Mouse (Mus musculus) urinary bladder, postnatal 10 days (tissue): ENCODE data around the gene Sdr39u1.

Experiments used
- DNase-seq: peaks from one replicate; pipeline ENCODE4 v3.0.0; 2022; ENCODE audit warnings: low spot score

The Sdr39u1 gene

DNA sequence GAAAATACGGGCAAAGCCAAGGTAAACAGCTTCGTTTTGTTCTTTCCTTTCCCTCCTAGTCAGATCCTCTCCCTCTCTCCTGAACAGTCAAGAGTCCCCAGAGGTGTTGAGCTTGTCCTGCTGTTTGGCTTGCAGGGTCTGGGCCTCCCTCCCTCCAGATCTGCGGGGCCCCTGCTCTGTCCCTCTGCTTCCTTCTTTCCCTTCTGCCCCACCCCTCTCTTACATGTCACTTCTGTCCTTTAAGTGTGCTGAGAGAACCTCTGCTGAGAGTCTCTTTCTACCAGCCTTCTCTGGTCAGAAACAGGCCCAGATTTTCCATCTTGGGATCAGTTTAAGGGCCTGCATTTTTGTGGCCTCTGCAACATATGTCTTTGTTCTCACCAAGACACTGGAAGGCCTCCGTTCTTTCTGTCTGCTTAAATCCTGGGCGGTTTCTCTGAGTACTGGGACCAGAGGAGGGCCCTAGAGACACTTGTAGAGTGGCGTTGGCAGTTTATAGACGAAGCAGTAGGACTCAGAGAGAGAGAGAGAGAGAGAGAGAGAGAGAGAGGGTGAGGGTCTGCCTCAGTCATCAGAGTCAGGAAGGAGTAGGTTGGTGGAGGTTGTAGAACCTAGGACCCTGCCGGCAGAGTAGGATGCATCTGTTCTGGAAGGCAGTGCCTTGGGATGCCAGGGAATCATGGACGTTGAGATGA lies 45.5 kb downstream of the Sdr39u1 start:
- DNase-seq: no peak

GRCm38 (mm10) chr14:55853621-55854285 lies 46.3 kb downstream of the Sdr39u1 start, which contains the start of gene Nynrin:
TSS of gene Nynrin (plus strand) at chr14:55854010.
- DNase-seq: no peak

DNA sequence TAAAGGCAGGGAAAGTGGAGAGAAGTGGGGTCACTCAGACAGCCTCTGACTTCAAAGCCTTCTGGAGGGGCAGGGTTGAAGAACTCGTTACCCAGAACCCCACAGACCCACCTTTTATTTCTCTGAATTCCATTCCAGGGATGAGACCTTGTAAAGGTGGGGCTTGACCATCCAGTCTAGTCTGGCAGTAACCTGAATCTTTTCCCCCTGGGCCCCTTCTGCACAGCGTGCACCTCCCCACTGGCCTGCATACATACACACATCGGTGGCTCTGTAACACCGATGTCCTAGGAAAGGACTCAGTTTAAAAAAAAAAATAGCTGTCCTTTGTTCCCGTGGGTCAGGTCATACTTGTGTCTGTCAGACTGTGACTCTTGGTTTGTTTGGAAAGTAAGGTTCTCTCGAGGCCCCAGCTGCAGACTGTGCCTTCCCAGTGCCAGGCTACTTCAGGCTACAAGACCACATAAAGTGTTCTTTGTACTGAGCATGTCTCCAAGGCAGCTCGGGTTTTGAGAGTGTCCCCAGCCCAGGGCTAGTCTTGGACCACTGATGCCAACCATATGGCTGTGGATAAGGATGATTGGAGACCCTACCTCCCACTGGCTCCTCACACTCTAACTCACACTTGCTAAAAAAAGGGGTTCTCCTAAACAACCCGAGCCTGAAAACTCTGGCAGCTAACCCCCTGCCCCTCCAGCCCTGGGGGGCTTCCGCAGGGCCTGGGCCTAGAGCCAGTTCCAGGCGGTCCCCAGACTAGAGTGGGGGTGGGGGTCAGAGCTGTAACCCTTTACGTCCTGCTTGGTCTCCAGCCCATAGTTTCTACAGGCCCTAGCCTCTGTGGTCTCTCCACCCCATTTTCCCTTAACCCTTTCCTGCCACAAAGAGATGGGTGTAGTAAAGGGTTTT lies 47.2 kb downstream of the Sdr39u1 start:
- no peak for DNase-seq

DNA sequence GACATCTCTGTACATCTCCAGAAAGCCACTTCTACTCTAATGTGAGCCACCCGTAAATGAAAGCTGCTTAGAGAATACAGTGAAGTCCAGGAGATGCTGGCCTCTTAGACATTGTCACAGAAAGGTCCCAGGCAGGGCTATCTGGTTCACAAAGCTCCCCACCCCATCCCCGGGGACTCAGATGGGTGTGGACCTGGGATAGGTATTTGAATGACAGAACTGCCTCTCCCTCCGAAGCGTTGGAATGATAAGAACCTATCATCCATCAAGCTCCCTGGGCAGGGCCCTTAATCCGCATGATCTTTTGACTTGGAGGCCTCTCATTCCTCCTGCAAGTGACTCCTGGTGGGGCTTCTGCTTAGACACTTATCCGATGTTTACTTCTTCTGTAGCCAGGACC lies 49.2 kb downstream of the Sdr39u1 start:
- no peak for DNase-seq
